Comparison of ENCODE assay signal across 7 mouse cellular contexts in the genomic region with DNA sequence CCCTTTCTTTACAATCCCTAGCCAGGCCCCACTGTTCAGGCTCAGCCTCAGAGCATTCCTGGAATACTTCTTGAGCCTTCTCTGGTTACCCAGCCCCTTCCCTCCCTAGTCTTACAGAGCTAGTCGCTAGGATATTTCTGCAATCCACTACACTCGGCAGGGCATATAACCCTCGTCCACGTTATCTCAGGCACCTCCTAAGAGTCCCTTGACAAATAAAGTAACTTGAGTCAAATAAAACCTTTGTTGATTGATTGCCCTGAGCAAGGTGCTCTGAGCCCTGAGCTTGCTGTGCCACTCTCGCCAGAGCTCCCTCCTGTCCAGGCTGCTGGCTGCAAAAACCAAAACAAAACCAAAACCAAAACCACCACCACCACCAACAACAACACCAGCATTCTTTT. TPM values are rescaled to one million over a fixed set of nuclear protein-coding genes. Genes with fewer than 3 reads are reported as not detected.
DNase-seq lines count a peak whose midpoint lies in the region; ATAC-seq lines count a peak whose summit lies in the region.

No protein-coding gene starts in this region.

- peak overlapping the region; percentile 40 for H3K27ac ChIP-seq in embryonic facial prominence, embryonic 13.5 days
- peak overlapping the region; percentile 39 for H3K27ac ChIP-seq in intestine, embryonic 16.5 days (ENCODE audit: low read length)

- peak overlapping the region; percentile 15 for H3K4me2 ChIP-seq in embryonic facial prominence, embryonic 13.5 days
- peak overlapping the region; percentile 30 for H3K4me2 ChIP-seq in intestine, embryonic 16.5 days (ENCODE audit: low read depth, low read length)

- no peak for ATAC-seq in embryonic facial prominence, embryonic 13.5 days (ENCODE audit: insufficient number of reproducible peaks, insufficient read depth, low FRiP score, low TSS enrichment, low read depth)
- peak; percentile 41 for ATAC-seq in intestine, embryonic 16.5 days

- peak; percentile 25 for DNase-seq in adipocyte (ENCODE audit: low spot score)
- peak; percentile 26 for DNase-seq in lung, postnatal 10 days
- no peak for DNase-seq in left cerebral cortex, adult 11 months (ENCODE audit: low spot score)
- no peak for DNase-seq in gastrocnemius, postnatal 10 days
- DNase-seq in adrenal gland, adult 8-10 months: no peak

- H3K27me3 ChIP-seq in embryonic facial prominence, embryonic 13.5 days: no peaks in the 10 kb centered on the region
- no peaks in the 10 kb centered on the region for H3K27me3 ChIP-seq in intestine, embryonic 16.5 days (replicated peaks; ENCODE audit: control insufficient read depth, insufficient read depth, low read length)

- no peaks in the 10 kb centered on the region for H3K9me3 ChIP-seq in embryonic facial prominence, embryonic 13.5 days
- no peaks in the 10 kb centered on the region for H3K9me3 ChIP-seq in intestine, embryonic 16.5 days (ENCODE audit: control insufficient read depth, low read length)

- WGBS in embryonic facial prominence, embryonic 13.5 days: 8% methylated on average over 5 of the region's 5 CpGs
- 7% methylated on average over 5 of the region's 5 CpGs for WGBS in intestine, embryonic 16.5 days

- no peak overlapping the region for H3K9ac ChIP-seq in embryonic facial prominence, embryonic 13.5 days
- 0 out of 2 replicates have a peak overlapping the region, but pooled peaks have one; percentile 20 for H3K9ac ChIP-seq in intestine, embryonic 16.5 days (ENCODE audit: low read depth, low read length)

- no peaks in the 10 kb centered on the region for H3K36me3 ChIP-seq in embryonic facial prominence, embryonic 13.5 days
- no peaks in the 10 kb centered on the region for H3K36me3 ChIP-seq in intestine, embryonic 16.5 days (ENCODE audit: control insufficient read depth, insufficient read depth, low read length)

- peaks cover 53% of the 10 kb centered on the region for H3K4me1 ChIP-seq in embryonic facial prominence, embryonic 13.5 days
- H3K4me1 ChIP-seq in intestine, embryonic 16.5 days (ENCODE audit: control insufficient read depth, insufficient read depth, low read length): peaks cover 34% of the 10 kb centered on the region

- no peak overlapping the region for H3K4me3 ChIP-seq in embryonic facial prominence, embryonic 13.5 days
- H3K4me3 ChIP-seq in intestine, embryonic 16.5 days (ENCODE audit: low read length): peak overlapping the region; percentile 23

RNA-seq across cellular contexts. Expression of gene Tmem212, which starts 37.0 kb away (rescaled TPM):
- not detected in 2 replicates for polyA plus RNA-seq in embryonic facial prominence, embryonic 13.5 days (2015; fragmentation: Nextera tagmentation; extraction: Ambion mirVana)
- not detected in 2 replicates for polyA plus RNA-seq in intestine, embryonic 16.5 days (2015; fragmentation: Nextera tagmentation; extraction: Ambion mirVana)
- not detected for total RNA-seq in gastrocnemius, postnatal 10 days (2021)
- total RNA-seq in adrenal gland, adult 8-10 months (2022): not detected

Comparison
In these comparisons a context has a peak if more than half of its experiments do, and no peak if none do; other contexts are left out.
1. DNase-seq: peak in adipocyte (single experiment) and lung, postnatal 10 days (single experiment); none in left cerebral cortex, adult 11 months (single experiment), gastrocnemius, postnatal 10 days (single experiment) and adrenal gland, adult 8-10 months (single experiment).